Mouse (Mus musculus): ENCODE data around the gene Scp2. TPM values are rescaled to one million over a fixed set of nuclear protein-coding genes. Genes with fewer than 3 reads are reported as not detected.

Scp2 gene
- total and polyA plus RNA-seq, 3 experiments: 235 to 357 (median 303) TPM

GRCm38 (mm10) chr4:108018241-108018923, 126.4 kb downstream of the Scp2 start:
- intact Hi-C loops (cut with DNase I): no loop called here
- H3K36me3 ChIP-seq (ENCODE audit: control insufficient read depth, insufficient read depth, low read length): no peaks in the 10 kb centered on the region
- peaks cover 16% of the 10 kb centered on the region for H3K4me1 ChIP-seq (ENCODE audit: control insufficient read depth, insufficient read depth, low read length)
- no peaks in the 10 kb centered on the region for H3K79me2 ChIP-seq (replicated peaks; ENCODE audit: control insufficient read depth, insufficient read depth, low read length)
- no peak for TF ChIP-seq POLR2A (IDR thresholded peaks at IDR 0.05; ENCODE audit: insufficient read depth, low read depth, low read length)
- no peak for TF ChIP-seq EP300 (IDR thresholded peaks at IDR 0.05; ENCODE audit: insufficient read depth, low read depth, low read length)
- TF ChIP-seq CTCF (IDR thresholded peaks at IDR 0.05): no peak
- no peak overlapping the region for H3K4me3 ChIP-seq
- WGBS: 66% methylated on average over 10 of the region's 10 CpGs
- H3K9ac ChIP-seq (ENCODE audit: low read depth, low read length): no peak overlapping the region; the same call in 1 of the 2 replicates
- DNase-seq: no peak
- peak overlapping the region; percentile 4; the same call in 1 of the 2 replicates for H3K27ac ChIP-seq
- H3K27me3 ChIP-seq (ENCODE audit: control insufficient read depth, insufficient read depth, low read length): no peaks in the 10 kb centered on the region

DNA sequence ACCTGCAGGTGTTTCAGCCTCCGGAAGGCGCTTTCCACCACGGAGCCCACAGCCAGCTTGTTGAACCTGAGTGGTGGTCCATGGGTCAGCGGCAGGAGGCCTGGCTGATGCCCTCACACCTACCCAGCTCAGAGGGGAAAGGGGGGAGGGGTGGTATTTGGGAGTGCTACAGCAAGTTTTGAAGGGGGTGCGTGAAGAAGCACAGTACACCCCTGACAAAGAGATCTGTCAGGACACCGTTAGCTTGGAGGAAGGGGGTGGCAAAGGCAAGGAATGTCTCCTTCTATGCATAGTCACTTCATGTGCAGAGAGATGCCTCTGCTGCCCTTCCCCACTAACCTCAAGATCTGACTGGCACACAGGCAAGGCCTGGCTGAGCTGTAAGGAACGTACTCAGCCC, 127.0 kb downstream of the Scp2 start:
- Histone ChIP-seq H3K9ac (ENCODE audit: low read depth, low read length) (no peak overlapping the region), H3K4me3 (no peak overlapping the region), H3K36me3 (ENCODE audit: control insufficient read depth, insufficient read depth, low read length) (no peaks in the 10 kb centered on the region), H3K27ac (no peak overlapping the region), H3K79me2 (replicated peaks; ENCODE audit: control insufficient read depth, insufficient read depth, low read length) (no peaks in the 10 kb centered on the region), H3K4me1 (ENCODE audit: control insufficient read depth, insufficient read depth, low read length) (peaks cover 16% of the 10 kb centered on the region), H3K27me3 (ENCODE audit: control insufficient read depth, insufficient read depth, low read length) (no peaks in the 10 kb centered on the region)
- 78% methylated on average over 7 of the region's 7 CpGs for WGBS
- TF ChIP-seq EP300 (IDR thresholded peaks at IDR 0.05; ENCODE audit: insufficient read depth, low read depth, low read length): no peak
- TF ChIP-seq POLR2A (IDR thresholded peaks at IDR 0.05; ENCODE audit: insufficient read depth, low read depth, low read length): no peak
- TF ChIP-seq CTCF (IDR thresholded peaks at IDR 0.05): no peak
- intact Hi-C loops (cut with DNase I): no loop called here
- no peak for DNase-seq

- TF ChIP-seq EP300 (IDR thresholded peaks at IDR 0.05; ENCODE audit: insufficient read depth, low read depth, low read length) (no peak), POLR2A (IDR thresholded peaks at IDR 0.05; ENCODE audit: insufficient read depth, low read depth, low read length) (no peak), CTCF (IDR thresholded peaks at IDR 0.05) (no peak)
- H3K27ac ChIP-seq: peak overlapping the region; percentile 66
Observed at GRCm38 (mm10) chr4:108016321-108016720, 128.5 kb downstream of the Scp2 start.

DNA sequence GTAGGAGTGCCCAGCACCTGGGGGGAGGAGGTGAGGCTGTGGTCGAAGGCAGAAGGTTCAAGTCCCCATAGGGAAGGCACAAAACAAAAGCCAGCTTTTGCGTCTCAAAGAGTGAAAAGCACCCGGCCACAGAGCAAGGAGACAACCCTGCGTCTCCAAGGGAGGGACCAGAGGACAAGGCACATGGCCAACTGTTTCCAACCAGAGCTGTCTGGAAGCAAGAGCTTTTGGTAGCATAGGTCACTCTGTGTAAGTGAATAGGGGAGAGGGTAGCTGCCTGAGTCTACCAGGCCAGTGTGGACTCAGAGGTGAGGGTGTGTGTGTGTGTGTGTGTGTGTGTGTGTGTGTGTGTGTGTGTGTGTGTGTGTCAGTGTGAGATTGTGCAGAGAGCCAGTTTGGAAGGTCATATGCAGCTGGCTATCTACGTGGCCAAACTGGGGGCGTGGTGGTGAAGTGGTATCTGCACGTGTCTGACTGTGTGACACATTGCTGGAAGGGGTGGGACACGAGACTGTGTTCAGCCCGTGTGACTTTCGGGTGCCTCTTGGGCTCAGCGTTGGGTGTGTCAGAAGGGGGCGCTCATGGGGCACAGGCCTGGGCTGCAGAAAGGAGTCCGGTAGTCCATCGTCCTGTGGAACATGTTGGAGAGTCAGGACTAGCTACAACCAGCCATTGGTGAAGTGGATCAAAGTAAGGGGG, 129.6 kb downstream of the Scp2 start:
- peak overlapping the region; percentile 42 for H3K9ac ChIP-seq (ENCODE audit: low read depth, low read length)
- peak overlapping the region; percentile 79 for H3K27ac ChIP-seq
- 35% methylated on average over 14 of the region's 14 CpGs for WGBS
- TF ChIP-seq POLR2A (IDR thresholded peaks at IDR 0.05; ENCODE audit: insufficient read depth, low read depth, low read length) (peak; percentile 44), EP300 (IDR thresholded peaks at IDR 0.05; ENCODE audit: insufficient read depth, low read depth, low read length) (peak; percentile 100), CTCF (IDR thresholded peaks at IDR 0.05) (peak; percentile 67)
- peak; percentile 81 to 86 for DNase-seq
- no peaks in the 10 kb centered on the region for H3K36me3 ChIP-seq (ENCODE audit: control insufficient read depth, insufficient read depth, low read length)
- H3K27me3 ChIP-seq (ENCODE audit: control insufficient read depth, insufficient read depth, low read length): no peaks in the 10 kb centered on the region
- H3K79me2 ChIP-seq (replicated peaks; ENCODE audit: control insufficient read depth, insufficient read depth, low read length): no peaks in the 10 kb centered on the region
- intact Hi-C loops (cut with DNase I): loop anchor here (2.0 kb wide), 1 partner anchor 52 kb away; no protein-coding TSS in a partner anchor
- H3K4me1 ChIP-seq (ENCODE audit: control insufficient read depth, insufficient read depth, low read length): peaks cover 16% of the 10 kb centered on the region
- no peak overlapping the region for H3K4me3 ChIP-seq

More at GRCm38 (mm10) chr4:108016321-108016720, 128.5 kb downstream of the Scp2 start:
- no peaks in the 10 kb centered on the region for H3K27me3 ChIP-seq (ENCODE audit: control insufficient read depth, insufficient read depth, low read length)
- H3K4me1 ChIP-seq (ENCODE audit: control insufficient read depth, insufficient read depth, low read length): peaks cover 16% of the 10 kb centered on the region
- DNase-seq: peak; percentile 52 to 60
- no peak overlapping the region for H3K9ac ChIP-seq (ENCODE audit: low read depth, low read length)
- H3K79me2 ChIP-seq (replicated peaks; ENCODE audit: control insufficient read depth, insufficient read depth, low read length): no peaks in the 10 kb centered on the region
- no peaks in the 10 kb centered on the region for H3K36me3 ChIP-seq (ENCODE audit: control insufficient read depth, insufficient read depth, low read length)
- WGBS: 61% methylated on average over 3 of the region's 3 CpGs
- intact Hi-C loops (cut with DNase I): no loop called here
- no peak overlapping the region for H3K4me3 ChIP-seq

GRCm38 (mm10) chr4:108014466-108014865, 130.3 kb downstream of the Scp2 start:
- no peaks in the 10 kb centered on the region for H3K27me3 ChIP-seq (ENCODE audit: control insufficient read depth, insufficient read depth, low read length)
- H3K36me3 ChIP-seq (ENCODE audit: control insufficient read depth, insufficient read depth, low read length): no peaks in the 10 kb centered on the region
- WGBS: 69% methylated on average over 2 of the region's 2 CpGs
- TF ChIP-seq CTCF (IDR thresholded peaks at IDR 0.05) (no peak), POLR2A (IDR thresholded peaks at IDR 0.05; ENCODE audit: insufficient read depth, low read depth, low read length) (no peak), EP300 (IDR thresholded peaks at IDR 0.05; ENCODE audit: insufficient read depth, low read depth, low read length) (no peak)
- no peak for DNase-seq
- H3K9ac ChIP-seq (ENCODE audit: low read depth, low read length): no peak overlapping the region; the same call in 1 of the 2 replicates
- H3K27ac ChIP-seq: peak overlapping the region; percentile 79
- H3K79me2 ChIP-seq (replicated peaks; ENCODE audit: control insufficient read depth, insufficient read depth, low read length): no peaks in the 10 kb centered on the region
- peaks cover 12% of the 10 kb centered on the region for H3K4me1 ChIP-seq (ENCODE audit: control insufficient read depth, insufficient read depth, low read length)
- intact Hi-C loops (cut with DNase I): loop anchor here (2.0 kb wide), 1 partner anchor 52 kb away; no protein-coding TSS in a partner anchor
- no peak overlapping the region for H3K4me3 ChIP-seq

DNA sequence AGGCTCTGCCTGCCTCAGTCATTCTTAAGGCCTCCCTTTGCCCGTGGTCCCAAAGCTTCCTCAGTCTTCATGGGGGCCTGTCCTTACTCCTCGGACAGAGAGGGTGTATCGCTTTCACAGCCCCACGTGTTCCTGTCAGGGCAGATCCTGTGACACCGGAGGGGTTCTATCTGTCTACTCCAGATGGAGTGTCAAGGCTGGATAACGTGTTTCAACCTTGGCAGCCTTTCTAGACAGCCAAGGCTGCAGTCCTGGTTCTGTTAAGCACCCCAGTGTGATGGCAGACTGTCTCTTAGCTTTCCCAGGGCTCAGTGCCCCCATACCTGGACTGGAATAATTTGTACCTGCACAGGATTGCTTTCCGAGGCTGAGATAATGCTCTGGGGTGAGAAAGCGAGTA, 136.3 kb downstream of the Scp2 start:
- H3K4me1 ChIP-seq (ENCODE audit: control insufficient read depth, insufficient read depth, low read length): no peaks in the 10 kb centered on the region
- H3K4me3 ChIP-seq: no peak overlapping the region
- no peak overlapping the region for H3K9ac ChIP-seq (ENCODE audit: low read depth, low read length)
- H3K27ac ChIP-seq: no peak overlapping the region
- no peaks in the 10 kb centered on the region for H3K36me3 ChIP-seq (ENCODE audit: control insufficient read depth, insufficient read depth, low read length)
- no peak for DNase-seq
- no peaks in the 10 kb centered on the region for H3K79me2 ChIP-seq (replicated peaks; ENCODE audit: control insufficient read depth, insufficient read depth, low read length)
- WGBS: 60% methylated on average over 8 of the region's 8 CpGs
- intact Hi-C loops (cut with DNase I): no loop called here
- H3K27me3 ChIP-seq (ENCODE audit: control insufficient read depth, insufficient read depth, low read length): no peaks in the 10 kb centered on the region
- TF ChIP-seq EP300 (IDR thresholded peaks at IDR 0.05; ENCODE audit: insufficient read depth, low read depth, low read length) (no peak), POLR2A (IDR thresholded peaks at IDR 0.05; ENCODE audit: insufficient read depth, low read depth, low read length) (no peak), CTCF (IDR thresholded peaks at IDR 0.05) (no peak)

All from heart, adult 2 months (tissue).